Mouse (Mus musculus) yolk sac, embryonic 10.5 days (tissue): ENCODE data around the gene Dusp7.

Source experiments
- DNase-seq: peaks from one replicate; pipeline ENCODE4 v3.0.0-alpha.2; 2017; ENCODE audit warnings: low spot score

Gene Dusp7

GRCm38 (mm10) chr9:106355217-106355974 lies 13.0 kb upstream of the Dusp7 start:
- DNase-seq = no peak

GRCm38 (mm10) chr9:106355975-106356286 lies 12.5 kb upstream of the Dusp7 start:
- no peak for DNase-seq

DNA sequence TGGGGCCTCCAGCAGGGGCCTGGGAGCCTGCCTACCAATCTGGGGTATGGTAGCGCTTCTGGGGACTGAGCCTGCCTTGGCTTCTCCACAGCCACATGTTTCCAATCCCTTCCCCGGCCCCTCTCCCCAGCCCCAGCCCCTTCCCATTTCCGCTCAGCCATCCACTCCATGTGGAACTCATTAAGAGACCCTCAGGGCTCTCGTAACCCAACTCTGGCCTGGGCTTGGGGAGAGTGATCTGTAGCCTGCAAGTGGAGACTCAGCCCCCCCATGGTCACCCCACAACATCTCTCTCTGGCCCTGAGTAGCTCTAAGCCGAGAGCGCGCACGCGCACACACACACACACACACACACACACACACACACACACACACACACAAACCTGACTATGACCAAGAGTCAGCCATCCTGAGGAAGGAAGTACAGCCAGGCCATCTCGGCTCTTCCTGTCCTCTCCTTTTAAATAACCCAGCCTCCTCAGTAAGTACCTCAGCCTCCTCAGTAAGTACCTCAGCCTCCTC lies 12.0 kb upstream of the Dusp7 start:
- DNase-seq = peak; percentile 58

DNA sequence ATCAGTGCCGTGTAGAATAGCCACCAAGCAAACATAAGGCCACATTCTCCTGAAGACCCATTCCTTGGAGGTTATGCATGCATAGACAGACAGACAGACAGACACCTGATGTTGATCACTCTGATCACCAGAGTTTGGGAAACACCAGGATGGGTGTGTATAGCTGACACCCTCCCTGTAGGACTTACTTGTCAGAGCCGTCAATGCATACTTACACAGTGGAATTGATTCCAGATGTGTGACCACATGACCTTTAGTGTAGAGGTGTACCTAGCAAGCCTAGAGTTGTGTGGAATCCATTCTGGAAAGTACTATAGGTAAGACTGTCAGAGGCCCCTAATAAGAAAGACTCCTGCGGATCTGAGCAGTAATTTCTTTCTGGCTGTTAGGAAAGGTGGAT lies 11.3 kb upstream of the Dusp7 start:
- DNase-seq = no peak

GRCm38 (mm10) chr9:106359297-106359696 lies 9.1 kb upstream of the Dusp7 start:
- no peak for DNase-seq

GRCm38 (mm10) chr9:106361140-106361539 lies 7.3 kb upstream of the Dusp7 start:
- no peak for DNase-seq

DNA sequence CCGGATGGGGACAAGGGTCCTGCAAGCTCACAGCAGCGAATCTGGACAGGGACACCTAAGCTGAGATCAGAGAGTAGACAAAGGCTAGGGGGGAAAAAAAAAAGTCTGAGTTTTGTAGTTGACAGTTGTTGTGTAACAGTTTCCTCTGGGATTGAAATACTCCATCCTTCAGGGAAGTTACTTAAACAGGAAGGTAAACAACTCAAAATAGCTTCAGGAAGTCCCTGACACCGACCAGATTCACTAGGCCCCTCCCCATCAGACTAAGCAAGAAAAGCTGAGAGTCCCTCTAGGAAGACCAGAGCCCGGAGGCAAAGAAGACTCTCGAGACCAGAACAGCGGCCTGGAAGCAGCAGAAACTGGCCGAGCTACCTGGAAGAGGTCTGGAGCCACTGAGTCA lies 3.1 kb upstream of the Dusp7 start:
- no peak for DNase-seq

DNA sequence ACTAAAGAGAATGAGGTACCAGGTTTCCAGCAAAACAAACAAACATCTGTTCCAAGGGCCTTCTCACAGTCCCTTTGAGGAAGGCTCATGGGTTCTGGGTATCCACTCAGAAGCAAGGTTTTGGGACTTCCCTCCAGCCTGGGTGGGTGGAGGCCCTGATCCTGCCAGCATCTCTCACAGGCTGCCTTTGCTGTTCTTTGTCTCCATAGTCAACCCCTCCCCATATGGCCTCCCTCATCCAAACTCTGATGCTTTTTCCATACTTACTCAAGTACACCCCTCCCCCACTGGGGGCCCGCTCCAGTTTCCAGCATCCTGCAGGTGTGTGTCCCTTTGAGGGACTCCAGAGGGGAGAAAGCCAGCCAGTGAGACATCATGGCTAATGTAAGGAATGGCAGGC lies 2.2 kb upstream of the Dusp7 start:
- no peak for DNase-seq

- DNase-seq = peak; percentile 29
Observed at GRCm38 (mm10) chr9:106367001-106367400, 1.4 kb upstream of the Dusp7 start.

GRCm38 (mm10) chr9:106367592-106368111 lies 780 bp upstream of the Dusp7 start:
- peak; percentile 99 for DNase-seq

DNA sequence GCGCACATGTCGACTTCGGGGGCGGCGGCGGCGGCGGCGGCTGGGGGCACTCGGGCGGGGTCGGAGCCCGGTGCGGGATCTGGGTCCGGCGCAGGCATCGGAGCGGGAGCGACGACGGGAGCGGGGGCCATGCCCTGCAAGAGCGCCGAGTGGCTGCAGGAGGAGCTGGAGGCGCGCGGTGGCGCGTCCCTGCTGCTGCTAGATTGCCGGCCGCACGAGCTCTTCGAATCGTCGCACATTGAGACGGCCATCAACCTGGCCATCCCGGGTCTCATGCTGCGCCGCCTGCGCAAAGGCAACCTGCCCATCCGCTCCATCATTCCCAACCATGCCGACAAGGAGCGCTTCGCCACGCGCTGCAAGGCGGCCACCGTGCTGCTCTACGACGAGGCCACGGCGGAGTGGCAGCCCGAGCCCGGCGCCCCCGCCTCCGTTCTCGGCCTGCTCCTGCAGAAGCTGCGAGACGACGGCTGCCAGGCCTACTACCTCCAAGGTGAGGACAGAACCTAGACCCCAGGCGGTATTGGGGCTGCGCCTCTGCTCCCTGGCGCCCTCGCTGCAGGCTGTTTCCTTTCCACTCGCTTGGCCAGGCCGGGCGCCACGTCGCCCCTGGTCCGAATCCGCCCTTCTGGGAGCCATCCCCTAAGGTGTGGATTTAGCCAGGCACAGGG lies 534 bp downstream of the Dusp7 start:
- peak; percentile 66 for DNase-seq

DNA sequence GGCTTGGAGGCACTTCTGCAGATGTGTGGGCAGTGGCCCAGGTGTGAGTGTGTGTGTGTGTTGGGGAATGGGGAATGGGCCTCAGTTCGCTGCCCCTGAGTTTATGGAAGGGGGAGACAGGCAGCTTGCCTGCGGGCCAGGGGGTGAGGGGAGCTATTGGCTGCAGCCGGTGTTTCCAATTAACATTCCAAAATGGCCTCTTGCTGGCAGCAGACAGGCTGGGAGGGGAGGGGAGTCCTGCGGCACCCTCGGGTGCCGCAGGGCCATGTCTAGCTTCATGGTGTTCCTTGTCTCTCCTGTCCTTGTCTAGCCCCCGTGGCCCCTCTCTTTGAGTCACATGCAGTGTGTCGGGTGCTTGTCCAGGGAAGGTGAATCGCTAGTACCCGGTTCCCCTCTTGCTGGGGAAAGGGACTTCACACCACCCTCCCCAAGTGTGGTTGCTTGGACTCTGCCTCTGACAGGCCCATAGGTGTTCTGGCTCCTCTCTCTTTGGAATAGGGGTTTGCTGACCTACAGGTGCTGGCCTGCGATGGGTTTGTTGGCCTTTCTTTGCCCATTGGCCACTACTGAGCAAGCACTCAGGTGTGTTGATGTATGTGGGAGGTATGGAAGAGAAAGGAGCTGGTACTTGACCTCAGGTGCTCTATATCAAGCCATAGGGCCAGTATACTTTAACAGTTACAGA lies 1.5 kb downstream of the Dusp7 start:
- DNase-seq = no peak

- DNase-seq = no peak
Observed at GRCm38 (mm10) chr9:106370620-106371383, 2.4 kb downstream of the Dusp7 start.

DNA sequence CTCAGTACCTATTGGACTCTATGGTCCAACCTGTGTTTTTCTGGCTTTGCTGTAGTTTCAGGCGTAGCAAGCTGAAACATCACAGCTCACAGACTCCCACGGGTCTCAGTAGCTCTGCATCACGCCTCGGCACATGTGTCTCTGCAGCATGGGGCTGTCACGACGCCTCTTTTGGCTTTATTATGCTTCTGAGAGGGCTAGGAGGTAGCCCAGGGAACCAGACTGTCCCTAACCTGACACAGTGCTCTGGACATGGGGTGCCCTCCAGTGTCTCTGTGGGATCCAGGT lies 2.9 kb downstream of the Dusp7 start:
- no peak for DNase-seq

GRCm38 (mm10) chr9:106371776-106372175 lies 3.3 kb downstream of the Dusp7 start:
- peak; percentile 65 for DNase-seq

DNA sequence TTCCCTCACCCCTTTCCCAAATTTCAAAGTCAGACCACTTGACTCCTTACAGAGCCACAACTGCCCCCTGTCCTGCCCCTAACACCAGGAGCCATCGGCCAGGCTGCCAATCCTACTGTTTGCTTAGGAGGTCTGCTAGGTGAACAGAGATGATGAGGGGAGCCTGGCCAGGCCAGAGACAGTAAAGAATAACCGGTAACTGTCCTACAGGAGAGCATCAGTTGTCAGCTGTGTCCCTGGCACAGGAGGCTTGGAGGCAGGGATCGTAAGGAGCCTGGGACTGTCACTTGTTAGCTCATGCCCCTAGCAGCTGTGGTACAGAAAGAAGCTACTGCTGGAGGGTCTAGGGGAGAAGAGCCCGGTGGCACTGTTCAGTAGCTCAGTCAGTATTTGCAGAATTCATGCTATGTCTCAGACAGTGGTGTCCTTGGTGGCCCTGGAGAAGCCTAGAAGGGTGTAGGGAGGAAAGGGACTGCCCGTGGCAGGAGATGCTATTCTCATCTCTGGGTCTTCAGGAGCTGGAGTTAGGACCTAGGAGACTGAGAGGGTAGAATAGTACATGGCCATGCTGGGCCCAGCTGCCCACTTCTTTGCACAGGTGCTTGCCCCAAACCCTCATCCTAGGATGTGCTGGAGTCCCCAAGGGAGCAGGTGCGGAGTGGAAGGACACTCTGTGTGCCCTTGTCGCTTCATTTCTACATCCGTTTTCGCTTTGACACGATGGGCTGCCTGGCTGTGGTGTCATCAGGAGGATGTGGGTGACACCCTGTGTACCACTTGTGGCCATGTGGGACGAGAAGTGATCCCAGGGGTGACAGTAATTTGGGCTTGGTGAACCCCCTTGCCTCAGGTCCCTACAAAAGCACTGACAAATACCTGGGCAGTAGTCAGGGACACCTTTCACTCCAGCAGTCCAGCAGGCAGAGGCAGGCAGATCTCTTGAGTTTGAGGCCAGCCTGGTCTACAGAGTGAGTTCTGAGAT lies 4.3 kb downstream of the Dusp7 start:
- no peak for DNase-seq

DNA sequence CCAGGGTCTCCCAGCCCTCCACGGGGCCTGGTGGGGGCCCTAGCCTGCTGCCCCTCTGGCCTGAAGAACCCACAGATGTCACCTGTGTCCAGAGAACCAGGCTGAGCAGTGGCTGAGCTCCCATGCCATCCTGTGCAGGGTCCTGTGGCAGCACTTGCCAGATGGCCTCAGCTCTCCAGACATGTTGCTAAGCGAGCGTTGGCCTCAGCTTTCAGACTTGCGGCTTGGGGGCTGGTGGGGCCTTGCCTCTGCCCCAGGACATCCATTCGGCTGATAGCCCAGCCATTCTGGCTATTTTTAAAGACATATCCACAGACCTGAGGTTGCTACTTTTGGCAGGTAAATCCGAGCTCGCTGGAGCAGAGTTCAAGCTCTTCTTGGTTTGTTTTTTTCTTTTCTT lies 5.5 kb downstream of the Dusp7 start:
- DNase-seq = no peak

GRCm38 (mm10) chr9:106377247-106377646 lies 8.8 kb downstream of the Dusp7 start:
- DNase-seq = no peak

DNA sequence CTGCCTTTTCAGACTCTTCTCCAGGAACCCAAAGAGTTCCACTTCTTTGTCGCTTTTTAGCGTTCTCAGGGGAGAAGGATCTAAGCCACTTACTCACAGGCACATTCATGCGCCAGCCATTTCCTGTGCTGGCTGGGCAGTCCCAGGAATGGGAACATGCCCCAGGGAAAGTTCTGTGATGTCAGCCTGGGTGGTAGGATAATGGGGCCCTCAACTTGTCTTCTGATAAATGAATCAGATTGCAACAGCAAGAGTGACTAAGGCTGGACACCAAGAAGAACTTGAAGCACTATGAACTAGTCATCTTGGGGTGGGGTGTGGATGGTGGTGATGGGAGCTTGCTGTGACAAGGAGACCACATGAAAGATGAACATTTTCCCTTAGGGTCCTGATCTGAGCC lies 9.6 kb downstream of the Dusp7 start:
- DNase-seq = no peak

DNA sequence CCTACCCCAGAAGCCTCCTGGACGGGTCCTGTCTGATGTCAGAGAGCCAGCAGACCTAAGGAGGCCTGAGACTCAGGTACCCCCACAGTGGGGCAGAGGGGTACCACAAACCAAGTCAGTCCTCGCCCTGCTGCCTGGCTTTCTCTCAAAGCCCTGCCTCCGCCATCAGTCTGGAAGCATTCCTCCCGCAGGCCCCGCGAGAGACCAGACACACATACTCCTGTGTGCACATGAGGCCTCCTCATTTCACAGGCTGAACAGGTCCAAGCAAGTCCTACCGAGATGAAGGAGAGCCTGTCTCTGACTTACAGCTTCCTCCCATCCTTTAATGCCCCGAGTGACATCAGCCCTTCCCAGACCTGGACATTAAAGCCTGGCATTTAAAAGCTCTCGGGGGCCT lies 10.3 kb downstream of the Dusp7 start:
- DNase-seq = no peak
